Mouse (Mus musculus) kidney, adult 2 months (tissue): Measurements from ENCODE around the gene Rubcn.

ENCODE experiments used
- CTCF ChIP-seq: fragments of 200-500 bp; conservative IDR thresholded peaks from 2 replicates; pipeline ENCODE4 v1.5.1; 2011; ENCODE audit warnings: low read depth, mild to moderate bottlenecking, control low read depth, low read length, moderate library complexity, mixed read lengths; ENCODE audit not compliant: insufficient read depth, insufficient read length
- POLR2A ChIP-seq: fragments of 200-500 bp; IDR thresholded peaks from one replicate; pipeline ENCODE4 v1.6.1; 2011; ENCODE audit warnings: low read depth, low read length, control low read depth

- TF ChIP-seq CTCF (no peak), POLR2A (no peak)
Measured at GRCm38 (mm10) chr16:32878157-32878598, 612 bp upstream of the Rubcn start.
